Mouse (Mus musculus) embryonic facial prominence, embryonic 11.5 days (tissue): ENCODE measurements at regions not wholly inside any gene's neighbourhood (a gene's known extent, or its start where the extent isn't known, plus 50 kb on each side); places are given as distances from the start of the nearest gene placed in this dataset.

Experiments used
- ATAC-seq: fragments of 200-750 bp; cut with Nextera tagmentation; replicated peaks from 2 replicates; pipeline ENCODE4 v1.8.0; 2017; ENCODE audit warnings: low read depth; ENCODE audit not compliant: insufficient number of reproducible peaks, low FRiP score, low TSS enrichment
- DNase-seq: peaks from one replicate; pipeline ENCODE4 v3.0.0-alpha.2; 2015; ENCODE audit warnings: low spot score
- H3K27ac ChIP-seq: fragments of 300-500 bp; sonication (generic); replicated peaks from 2 replicates; pipeline ENCODE4 v1.5.1; 2014; ENCODE audit warnings: mild to moderate bottlenecking, low read depth, low read length, control low read depth
- H3K27me3 ChIP-seq: fragments of 300-500 bp; sonication (generic); 2 replicates; pipeline ENCODE4 v1.6.1; 2014; ENCODE audit warnings: mild to moderate bottlenecking, low read length, moderate library complexity, mixed read lengths; ENCODE audit not compliant: control insufficient read depth, insufficient read depth
- H3K36me3 ChIP-seq: fragments of 300-500 bp; sonication (generic); replicated peaks from 2 replicates; pipeline ENCODE4 v1.6.1; 2014; ENCODE audit warnings: low read depth, mild to moderate bottlenecking, low read length, moderate library complexity, mixed read lengths; ENCODE audit not compliant: control insufficient read depth, insufficient read depth
- H3K4me1 ChIP-seq: fragments of 300-500 bp; sonication (generic); 2 replicates; pipeline ENCODE4 v1.6.1; 2014; ENCODE audit warnings: low read length, mixed read lengths; ENCODE audit not compliant: control insufficient read depth, insufficient read depth
- H3K4me2 ChIP-seq: fragments of 300-500 bp; sonication (generic); 2 replicates; pipeline ENCODE4 v1.6.1; 2014; ENCODE audit warnings: low read depth, mild to moderate bottlenecking, control low read depth, low read length, moderate library complexity
- H3K4me3 ChIP-seq: fragments of 300-500 bp; sonication (generic); 2 replicates; pipeline ENCODE4 v1.5.1; 2014; ENCODE audit warnings: low read depth, low read length, control low read depth
- H3K9ac ChIP-seq: fragments of 300-500 bp; sonication (generic); replicated peaks from 2 replicates; pipeline ENCODE4 v1.6.1; 2014; ENCODE audit warnings: mild to moderate bottlenecking, control low read depth, low read length
- H3K9me3 ChIP-seq: fragments of 300-500 bp; sonication (generic); replicated peaks from 2 replicates; pipeline ENCODE4 v1.6.1; 2016; ENCODE audit warnings: mild to moderate bottlenecking, low read length, inconsistent platforms, mixed read lengths; ENCODE audit not compliant: control insufficient read depth
- WGBS: fragments of 180-500 bp; shearing (Covaris S2); extraction: QIAGEN DNeasy Blood & Tissue Kit; methylation state at CpG from one replicate; pipeline ENCODE4 v1.1.7; 2014; 5-methylcytosine and 5-hydroxymethylcytosine counted together

- H3K27me3 ChIP-seq: no peaks in the 10 kb centered on the region
- H3K4me1 ChIP-seq: no peaks in the 10 kb centered on the region
- DNase-seq (no peak), ATAC-seq (no peak)
- no peak overlapping the region for H3K9ac ChIP-seq
- no peaks in the 10 kb centered on the region for H3K36me3 ChIP-seq
- 78% methylated on average over 2 of the region's 2 CpGs for WGBS
- no peaks in the 10 kb centered on the region for H3K9me3 ChIP-seq
- H3K4me3 ChIP-seq: no peak overlapping the region
- no peak overlapping the region for H3K27ac ChIP-seq
- H3K4me2 ChIP-seq: no peak overlapping the region
Measured at GRCm38 (mm10) chr2:79135986-79136385, 119.2 kb upstream of the Itga4 start.

GRCm38 (mm10) chr2:79136619-79137458 is 118.4 kb upstream of the Itga4 start:
- Histone ChIP-seq H3K4me1 (no peaks in the 10 kb centered on the region), H3K9ac (no peak overlapping the region)

GRCm38 (mm10) chr2:79137694-79138171 is 117.5 kb upstream of the Itga4 start:
- WGBS: 49% methylated on average over 6 of the region's 6 CpGs
- Histone ChIP-seq H3K9ac (no peak overlapping the region), H3K27ac (no peak overlapping the region), H3K27me3 (no peaks in the 10 kb centered on the region), H3K4me3 (no peak overlapping the region), H3K4me2 (no peak overlapping the region), H3K4me1 (no peaks in the 10 kb centered on the region), H3K36me3 (no peaks in the 10 kb centered on the region), H3K9me3 (no peaks in the 10 kb centered on the region)
- ATAC-seq (no peak), DNase-seq (no peak)

More at GRCm38 (mm10) chr2:79136619-79137458, 118.4 kb upstream of the Itga4 start:
- Histone ChIP-seq H3K36me3 (no peaks in the 10 kb centered on the region), H3K27me3 (no peaks in the 10 kb centered on the region), H3K27ac (no peak overlapping the region), H3K4me2 (no peak overlapping the region), H3K9me3 (no peaks in the 10 kb centered on the region), H3K4me3 (no peak overlapping the region)
- 91% methylated on average over 12 of the region's 12 CpGs for WGBS
- DNase-seq: no peak
- no peak for ATAC-seq

GRCm38 (mm10) chr2:79138368-79139109 is 116.7 kb upstream of the Itga4 start:
- Histone ChIP-seq H3K27ac (no peak overlapping the region), H3K4me2 (no peak overlapping the region), H3K9ac (no peak overlapping the region), H3K4me3 (no peak overlapping the region), H3K4me1 (no peaks in the 10 kb centered on the region), H3K36me3 (no peaks in the 10 kb centered on the region), H3K27me3 (no peaks in the 10 kb centered on the region), H3K9me3 (no peaks in the 10 kb centered on the region)
- WGBS: 86% methylated on average over 8 of the region's 8 CpGs
- DNase-seq (no peak), ATAC-seq (no peak)

- DNase-seq (no peak), ATAC-seq (no peak)
- Histone ChIP-seq H3K9ac (no peak overlapping the region), H3K4me2 (no peak overlapping the region), H3K4me1 (no peaks in the 10 kb centered on the region), H3K36me3 (no peaks in the 10 kb centered on the region), H3K9me3 (no peaks in the 10 kb centered on the region), H3K4me3 (no peak overlapping the region), H3K27me3 (no peaks in the 10 kb centered on the region), H3K27ac (no peak overlapping the region)
- WGBS: 67% methylated on average over 7 of the region's 7 CpGs
Measured at GRCm38 (mm10) chr2:79141961-79142360, 113.3 kb upstream of the Itga4 start.

- WGBS: 75% methylated on average over 3 of the region's 3 CpGs
Measured at GRCm38 (mm10) chr2:79143196-79143595, 112.0 kb upstream of the Itga4 start.

GRCm38 (mm10) chr2:79145897-79146296 is 109.3 kb upstream of the Itga4 start:
- no peak for DNase-seq
- 70% methylated on average over 1 of the region's 1 CpGs for WGBS
- Histone ChIP-seq H3K4me3 (no peak overlapping the region), H3K27ac (no peak overlapping the region), H3K4me2 (no peak overlapping the region), H3K9me3 (no peaks in the 10 kb centered on the region), H3K36me3 (no peaks in the 10 kb centered on the region), H3K4me1 (no peaks in the 10 kb centered on the region), H3K27me3 (no peaks in the 10 kb centered on the region), H3K9ac (no peak overlapping the region)
- no peak for ATAC-seq

More at GRCm38 (mm10) chr2:79143196-79143595, 112.0 kb upstream of the Itga4 start:
- no peak overlapping the region for H3K4me3 ChIP-seq
- H3K4me1 ChIP-seq: no peaks in the 10 kb centered on the region
- H3K4me2 ChIP-seq: no peak overlapping the region
- H3K27me3 ChIP-seq: no peaks in the 10 kb centered on the region
- no peak for ATAC-seq
- DNase-seq: no peak
- H3K27ac ChIP-seq: no peak overlapping the region
- H3K36me3 ChIP-seq: no peaks in the 10 kb centered on the region
- no peaks in the 10 kb centered on the region for H3K9me3 ChIP-seq
- H3K9ac ChIP-seq: no peak overlapping the region

- H3K36me3 ChIP-seq: no peaks in the 10 kb centered on the region
Measured at GRCm38 (mm10) chr2:79146563-79146962, 108.7 kb upstream of the Itga4 start.

More at GRCm38 (mm10) chr2:79146563-79146962, 108.7 kb upstream of the Itga4 start:
- no peak for DNase-seq
- no peaks in the 10 kb centered on the region for H3K27me3 ChIP-seq
- H3K9ac ChIP-seq: no peak overlapping the region
- H3K4me3 ChIP-seq: no peak overlapping the region
- no peak overlapping the region for H3K27ac ChIP-seq
- H3K4me1 ChIP-seq: no peaks in the 10 kb centered on the region
- H3K9me3 ChIP-seq: no peaks in the 10 kb centered on the region
- 85% methylated on average over 4 of the region's 4 CpGs for WGBS
- no peak overlapping the region for H3K4me2 ChIP-seq
- ATAC-seq: no peak
